Mouse (Mus musculus) olfactory bulb, adult 2 months (tissue): ENCODE data around the gene Slc39a2. TPM values are rescaled to one million over a fixed set of nuclear protein-coding genes. Genes with fewer than 3 reads are reported as not detected.
"Not testable (repeated sequence)": the region's sequence is repeated elsewhere in the genome, so short reads cannot be mapped to it uniquely, and the experiment has no call there.

Source experiments
- H3K27ac ChIP-seq: fragments of 200-500 bp; 2 replicates; pipeline ENCODE4 v1.5.1; 2012; ENCODE audit warnings: low read depth, low read length; ENCODE audit not compliant: insufficient read depth
- H3K4me1 ChIP-seq: fragments of 200-500 bp; 2 replicates; pipeline ENCODE4 v1.6.1; 2012; ENCODE audit warnings: low read length; ENCODE audit not compliant: control insufficient read depth, insufficient read depth
- H3K4me3 ChIP-seq: fragments of 200-500 bp; 2 replicates; pipeline ENCODE4 v1.5.1; 2012; ENCODE audit warnings: mild to moderate bottlenecking, low read depth, low read length, moderate library complexity; ENCODE audit not compliant: insufficient read depth
- CTCF ChIP-seq: fragments of 200-500 bp; IDR thresholded peaks from 2 replicates; pipeline ENCODE4 v1.5.1; 2012; ENCODE audit warnings: low read depth, mild to moderate bottlenecking, low read length, moderate library complexity; ENCODE audit not compliant: insufficient read depth
- POLR2A ChIP-seq: fragments of 200-500 bp; IDR thresholded peaks from 2 replicates; pipeline ENCODE4 v1.6.1; 2012; ENCODE audit warnings: mild to moderate bottlenecking, low read depth, low read length, moderate library complexity; ENCODE audit not compliant: insufficient read depth
- WGBS: fragments of 180-500 bp; shearing (Covaris S2); methylation state at CpG from one replicate; pipeline ENCODE4 v1.1.7; 2018; 5-methylcytosine and 5-hydroxymethylcytosine counted together
- polyA plus RNA-seq: library from polyadenylated mRNA; stranded (reverse); fragments of >200 nt; gene quantifications from 2 replicates; pipeline ENCODE4 v1.2.4, GENCODE M21; 2012; ENCODE audit warnings: low replicate concordance; ENCODE audit not compliant: missing spikeins, insufficient read depth, insufficient read length

Gene Slc39a2
- polyA plus RNA-seq, 1 experiment = not detected

GRCm38 (mm10) chr14:51913960-51914762, 21.5 kb downstream of the Slc39a2 start, which contains the start of gene Ndrg2:
Gene Ndrg2 (minus strand): TSS chr14:51914158.
- TF ChIP-seq POLR2A (no peak), CTCF (no peak)
- H3K4me3 ChIP-seq = peak within 1 kb of the TSS; percentile 79
- 8% methylated on average over 23 of the region's 23 CpGs for WGBS

DNA sequence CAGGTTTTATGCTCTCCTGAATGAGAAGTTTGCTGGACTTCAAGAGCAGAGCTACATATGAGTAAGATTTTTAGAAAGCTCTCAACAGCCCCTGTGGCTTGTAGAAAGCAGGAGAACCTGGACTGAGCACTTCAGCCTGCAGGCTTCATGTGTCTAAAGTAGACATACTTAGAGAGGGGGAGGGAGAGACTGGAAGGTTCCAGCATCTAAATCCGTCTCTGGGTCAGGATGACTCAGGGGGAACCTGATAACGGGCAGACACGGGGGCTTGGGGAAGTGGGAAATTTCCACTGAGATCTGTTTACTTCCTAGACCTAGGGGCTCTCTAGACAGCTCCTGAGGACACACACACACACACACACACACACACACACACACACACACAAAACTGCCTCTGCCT, 22.3 kb downstream of the Slc39a2 start:
- peaks cover 20% of the 10 kb centered on the region for H3K4me1 ChIP-seq
- peak overlapping the region; percentile 54 for H3K27ac ChIP-seq
- TF ChIP-seq POLR2A (no peak), CTCF (no peak)
- 5% methylated on average over 3 of the region's 3 CpGs for WGBS
- H3K4me3 ChIP-seq = no peak overlapping the region

More at GRCm38 (mm10) chr14:51913960-51914762, 21.5 kb downstream of the Slc39a2 start, which contains the start of gene Ndrg2:
- Histone ChIP-seq H3K27ac (peak within 1 kb of the TSS; percentile 71), H3K4me1 (peaks cover 20% of the 10 kb centered on the region)

DNA sequence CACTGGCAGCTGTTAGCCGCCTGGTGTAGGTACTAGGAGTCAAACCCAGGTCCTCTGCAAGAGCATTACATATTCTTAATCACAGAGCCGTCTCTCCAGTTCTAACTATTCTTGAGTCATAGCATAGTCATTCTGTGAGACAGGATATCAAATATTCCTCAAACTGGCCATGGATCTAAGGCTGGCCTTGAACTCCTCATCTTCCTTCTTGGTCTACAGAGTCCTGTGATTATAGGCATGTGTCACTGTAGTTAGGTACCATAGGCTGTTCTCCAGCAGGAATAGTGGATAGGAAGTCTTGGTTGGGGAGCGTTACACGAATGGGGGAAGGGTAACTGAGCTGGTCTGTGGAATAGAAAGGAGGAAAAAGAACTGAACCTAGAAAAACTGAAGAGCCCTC, 23.9 kb downstream of the Slc39a2 start:
- Histone ChIP-seq H3K27ac (no peak overlapping the region), H3K4me1 (peaks cover 23% of the 10 kb centered on the region), H3K4me3 (no peak overlapping the region)
- no peak for TF ChIP-seq CTCF
- TF ChIP-seq POLR2A = no peak
- WGBS = 95% methylated on average over 4 of the region's 4 CpGs

- 96% methylated on average over 4 of the region's 4 CpGs for WGBS
- no peak for TF ChIP-seq CTCF
- no peak for TF ChIP-seq POLR2A
- Histone ChIP-seq H3K4me3 (no peak within 1 kb of the TSS), H3K4me1 (peaks cover 31% of the 10 kb centered on the region), H3K27ac (no peak within 1 kb of the TSS)
These were observed 25.4 kb downstream of the Slc39a2 start, which contains the start of gene Tppp2 for GRCm38 (mm10) chr14:51918125-51918524. Gene Tppp2 (plus strand): TSS chr14:51918425.

DNA sequence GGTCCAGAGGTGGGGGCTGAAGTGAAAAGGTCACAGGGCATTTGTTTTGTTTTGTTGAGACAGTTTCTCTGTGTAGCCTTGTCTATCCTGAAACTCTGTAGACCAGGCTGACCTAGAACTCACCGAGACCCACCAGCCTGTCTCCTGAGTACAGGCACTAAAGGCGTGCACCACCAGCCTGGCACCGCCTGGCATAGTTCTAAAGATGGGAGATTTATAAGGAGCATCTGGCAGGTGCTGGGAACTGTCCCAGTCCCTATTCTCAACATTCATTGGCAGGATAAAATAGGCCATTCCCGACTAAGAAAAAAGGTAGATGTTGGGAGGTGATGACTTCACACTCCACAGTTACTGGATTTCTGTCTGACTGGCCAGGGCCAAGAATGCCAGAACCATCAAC, 26.3 kb downstream of the Slc39a2 start:
- TF ChIP-seq CTCF (no peak), POLR2A (no peak)
- peaks cover 27% of the 10 kb centered on the region for H3K4me1 ChIP-seq
- H3K4me3 ChIP-seq = no peak overlapping the region
- WGBS = 79% methylated on average over 4 of the region's 4 CpGs
- H3K27ac ChIP-seq = no peak overlapping the region

- Histone ChIP-seq H3K27ac (0 out of 2 replicates have a peak overlapping the region, but pooled peaks have one; percentile 2), H3K4me3 (no peak overlapping the region), H3K4me1 (peaks cover 20% of the 10 kb centered on the region)
- no peak for TF ChIP-seq CTCF
- no peak for TF ChIP-seq POLR2A
- 35% methylated on average over 16 of the region's 16 CpGs for WGBS
These were observed 29.3 kb downstream of the Slc39a2 start for GRCm38 (mm10) chr14:51921759-51922570.

GRCm38 (mm10) chr14:51922571-51922865, 29.8 kb downstream of the Slc39a2 start, which contains the start of gene Rnase13:
Gene Rnase13 (minus strand): TSS chr14:51922773.
- Histone ChIP-seq H3K4me1 (peaks cover 20% of the 10 kb centered on the region), H3K4me3 (no peak within 1 kb of the TSS), H3K27ac (0 out of 2 replicates have a peak within 1 kb of the TSS, but pooled peaks have one; percentile 11)
- no peak for TF ChIP-seq CTCF
- no peak for TF ChIP-seq POLR2A
- WGBS = 52% methylated on average over 7 of the region's 7 CpGs

DNA sequence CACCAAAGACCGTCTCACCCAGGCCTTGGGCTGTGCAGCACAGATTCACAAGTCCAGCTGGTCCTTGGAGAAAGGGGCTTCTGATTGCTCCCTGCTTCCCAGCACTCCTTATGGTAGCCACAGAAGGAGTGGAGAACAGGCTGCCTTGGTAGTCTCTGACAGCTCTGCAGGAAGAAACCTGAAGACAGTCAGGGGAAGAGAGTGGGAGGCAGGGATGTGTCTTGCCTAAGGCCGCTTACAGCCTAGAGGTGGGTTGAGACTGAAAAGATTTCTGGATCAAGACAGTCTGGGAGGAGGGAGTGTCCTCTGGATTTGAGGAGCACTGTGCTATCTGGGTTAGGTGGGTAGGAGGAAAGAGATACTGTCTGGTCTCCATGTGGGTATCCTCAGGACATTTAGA, 30.2 kb downstream of the Slc39a2 start:
- Histone ChIP-seq H3K27ac (0 out of 2 replicates have a peak overlapping the region, but pooled peaks have one; percentile 11), H3K4me3 (no peak overlapping the region), H3K4me1 (peaks cover 20% of the 10 kb centered on the region)
- TF ChIP-seq CTCF (no peak), POLR2A (no peak)
- 76% methylated on average over 2 of the region's 2 CpGs for WGBS

GRCm38 (mm10) chr14:51923492-51923891, 30.8 kb downstream of the Slc39a2 start:
- WGBS = 84% methylated on average over 4 of the region's 4 CpGs
- TF ChIP-seq POLR2A (no peak), CTCF (no peak)
- Histone ChIP-seq H3K4me3 (no peak overlapping the region), H3K27ac (no peak overlapping the region), H3K4me1 (peaks cover 20% of the 10 kb centered on the region)

- WGBS = 96% methylated on average over 11 of the region's 11 CpGs
- H3K4me1 ChIP-seq = peaks cover 21% of the 10 kb centered on the region
- H3K27ac ChIP-seq, H3K4me3 ChIP-seq: not testable (repeated sequence)
These were observed 34.2 kb downstream of the Slc39a2 start for GRCm38 (mm10) chr14:51926930-51927329.
